Mouse (Mus musculus) heart, adult 2 months (tissue): ENCODE measurements at regions not wholly inside any gene's neighbourhood (a gene's known extent, or its start where the extent isn't known, plus 50 kb on each side); places are given as distances from the start of the nearest gene placed in this dataset.

Experiments
- DNase-seq, 2 experiments: peaks; one replicate each; pipeline ENCODE4 v3.0.0; 2021
- H3K27ac ChIP-seq: fragments of 200-600 bp; 2 replicates; pipeline ENCODE4 v1.8.1; 2022
- H3K27me3 ChIP-seq: fragments of 200-500 bp; 2 replicates; pipeline ENCODE4 v1.6.1; 2012; ENCODE audit warnings: mild to moderate bottlenecking, low read length, inconsistent platforms, mixed read lengths; ENCODE audit not compliant: control insufficient read depth, insufficient read depth
- H3K36me3 ChIP-seq: fragments of 200-500 bp; 2 replicates; pipeline ENCODE4 v1.6.1; 2012; ENCODE audit warnings: low read length, inconsistent platforms; ENCODE audit not compliant: control insufficient read depth, insufficient read depth
- H3K4me1 ChIP-seq: fragments of 200-500 bp; 2 replicates; pipeline ENCODE4 v1.6.1; 2011; ENCODE audit warnings: low read length; ENCODE audit not compliant: control insufficient read depth, insufficient read depth
- H3K4me3 ChIP-seq: fragments of 200-600 bp; 2 replicates; pipeline ENCODE4 v1.8.1; 2022
- H3K79me2 ChIP-seq: fragments of 200-500 bp; replicated peaks from 2 replicates; pipeline ENCODE4 v1.6.1; 2012; ENCODE audit warnings: mild to moderate bottlenecking, inconsistent platforms, low read length, moderate library complexity, mixed read lengths; ENCODE audit not compliant: control insufficient read depth, insufficient read depth
- H3K9ac ChIP-seq: fragments of 200-500 bp; 2 replicates; pipeline ENCODE4 v1.6.1; 2012; ENCODE audit warnings: low read depth, mild to moderate bottlenecking, control low read depth, inconsistent platforms, low read length, mixed read lengths
- CTCF ChIP-seq: fragments of 200-600 bp; IDR thresholded peaks from 2 replicates; pipeline ENCODE4 v1.8.1; 2022; ENCODE audit warnings: antibody characterized with exemption, mild to moderate bottlenecking, moderate library complexity
- EP300 ChIP-seq: fragments of 200-500 bp; IDR thresholded peaks from 2 replicates; pipeline ENCODE4 v1.6.1; 2011; ENCODE audit warnings: low read depth, low read length, control low read depth; ENCODE audit not compliant: insufficient read depth
- POLR2A ChIP-seq: fragments of 200-500 bp; IDR thresholded peaks from 2 replicates; pipeline ENCODE4 v1.6.1; 2011; ENCODE audit warnings: mild to moderate bottlenecking, low read depth, low read length, control low read depth; ENCODE audit not compliant: insufficient read depth
- WGBS: fragments of 180-500 bp; shearing (Covaris S2); methylation state at CpG from one replicate; pipeline ENCODE4 v1.1.7; 2018; 5-methylcytosine and 5-hydroxymethylcytosine counted together
- intact Hi-C: fragments of 180-260 bp; cut with DNase I; formaldehyde crosslinking; loops from one replicate; pipeline ENCODE4 v1.15.1; 2025

DNA sequence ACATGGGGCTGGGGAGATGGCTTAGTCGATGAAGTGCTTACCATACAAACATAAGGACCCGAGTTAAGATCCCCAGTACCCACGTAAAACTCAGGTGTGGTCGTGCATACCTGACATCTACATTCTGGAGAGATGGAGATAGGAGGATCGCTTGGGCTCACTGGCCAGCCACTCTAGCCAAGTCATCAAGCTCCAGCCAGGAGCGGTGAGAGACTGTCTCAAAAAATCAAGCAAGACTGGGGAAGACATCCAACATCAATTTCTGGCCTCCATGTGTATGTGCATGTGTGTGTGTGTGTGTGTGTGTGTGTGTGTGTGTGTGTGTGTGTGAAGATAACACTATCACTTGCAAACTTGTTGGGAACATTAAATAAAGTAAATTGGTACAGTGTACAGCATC, 104.6 kb upstream of the Ypel5 start:
- 80% methylated on average over 6 of the region's 6 CpGs for WGBS

GRCm38 (mm10) chr17:72731175-72731574, 105.1 kb upstream of the Ypel5 start:
- Histone ChIP-seq H3K4me3 (no peak overlapping the region), H3K27ac (no peak overlapping the region), H3K4me1 (no peaks in the 10 kb centered on the region), H3K79me2 (no peaks in the 10 kb centered on the region), H3K27me3 (no peaks in the 10 kb centered on the region), H3K36me3 (no peaks in the 10 kb centered on the region), H3K9ac (no peak overlapping the region)
- intact Hi-C loops = no loop called here
- TF ChIP-seq EP300 (no peak), CTCF (no peak), POLR2A (no peak)
- DNase-seq = no peak
- 64% methylated on average over 5 of the region's 5 CpGs for whole genome bisulfite sequencing

More for the DNA sequence above, 104.6 kb upstream of the Ypel5 start:
- Histone ChIP-seq H3K27me3 (no peaks in the 10 kb centered on the region), H3K9ac (no peak overlapping the region), H3K4me1 (no peaks in the 10 kb centered on the region), H3K4me3 (no peak overlapping the region), H3K36me3 (no peaks in the 10 kb centered on the region), H3K79me2 (no peaks in the 10 kb centered on the region), H3K27ac (no peak overlapping the region)
- TF ChIP-seq POLR2A (no peak), CTCF (no peak), EP300 (no peak)
- intact Hi-C loops = no loop called here
- no peak for DNase-seq

- H3K27ac ChIP-seq = no peak overlapping the region
- H3K79me2 ChIP-seq = no peaks in the 10 kb centered on the region
- no peaks in the 10 kb centered on the region for H3K4me1 ChIP-seq
- H3K9ac ChIP-seq = no peak overlapping the region
- DNase-seq = no peak
- no peak for TF ChIP-seq CTCF
- no peak for TF ChIP-seq EP300
- no peak for TF ChIP-seq POLR2A
- H3K4me3 ChIP-seq = no peak overlapping the region
- H3K27me3 ChIP-seq = no peaks in the 10 kb centered on the region
- intact Hi-C loops = no loop called here
- H3K36me3 ChIP-seq = no peaks in the 10 kb centered on the region
- 56% methylated on average over 7 of the region's 7 CpGs for WGBS
Observed at GRCm38 (mm10) chr17:72720753-72721152, 115.5 kb upstream of the Ypel5 start.

DNA sequence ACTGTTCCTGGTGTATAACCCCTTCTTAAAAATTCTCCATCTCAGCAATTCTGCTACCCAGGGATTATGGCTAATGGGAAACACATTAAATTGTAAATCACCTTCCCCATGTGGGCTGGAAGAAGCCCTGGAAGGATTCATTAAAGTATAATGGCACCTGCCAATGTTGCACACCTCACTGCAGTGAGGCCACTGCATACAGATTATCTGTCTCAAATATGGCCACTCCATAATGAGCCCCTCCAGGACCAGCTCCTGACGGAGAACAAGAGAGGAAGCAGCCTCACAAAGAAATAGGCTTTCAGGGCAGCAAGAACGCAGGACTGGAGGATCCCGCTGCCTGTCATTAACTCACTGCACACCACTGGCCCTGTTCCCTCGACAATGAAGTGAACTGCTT, 115.2 kb upstream of the Alk start:
- no peak for TF ChIP-seq EP300
- no peak for TF ChIP-seq POLR2A
- no peak for TF ChIP-seq CTCF
- no peak overlapping the region for H3K4me3 ChIP-seq
- intact Hi-C loops = no loop called here
- H3K27ac ChIP-seq = no peak overlapping the region
- no peaks in the 10 kb centered on the region for H3K79me2 ChIP-seq
- no peak overlapping the region for H3K9ac ChIP-seq
- no peaks in the 10 kb centered on the region for H3K4me1 ChIP-seq
- no peak for DNase-seq
- H3K27me3 ChIP-seq = no peaks in the 10 kb centered on the region
- WGBS = 64% methylated on average over 4 of the region's 4 CpGs
- H3K36me3 ChIP-seq = no peaks in the 10 kb centered on the region

DNA sequence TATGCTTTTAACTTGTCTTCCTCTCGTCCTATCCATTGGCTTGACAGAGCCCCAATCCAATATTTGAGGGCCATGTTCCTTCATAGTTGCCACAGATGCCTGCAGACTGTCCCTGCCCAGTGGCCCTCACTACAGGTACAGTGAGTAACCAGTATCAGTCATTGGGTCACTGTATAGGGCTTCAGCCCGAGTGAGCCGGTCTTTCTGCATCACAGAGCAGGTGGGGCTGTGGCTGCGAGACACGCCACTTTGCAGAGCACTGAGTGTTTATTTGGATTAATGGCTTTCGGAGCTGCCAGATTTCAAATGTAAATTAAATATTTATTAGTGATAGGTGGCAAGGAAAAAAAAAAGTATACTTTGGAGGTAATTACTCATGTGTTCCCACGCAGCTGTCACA, 87.2 kb upstream of the Alk start:
- Histone ChIP-seq H3K79me2 (no peaks in the 10 kb centered on the region), H3K27me3 (no peaks in the 10 kb centered on the region), H3K4me3 (no peak overlapping the region), H3K9ac (no peak overlapping the region), H3K36me3 (no peaks in the 10 kb centered on the region), H3K27ac (no peak overlapping the region), H3K4me1 (no peaks in the 10 kb centered on the region)
- 83% methylated on average over 7 of the region's 7 CpGs for WGBS
- intact Hi-C loops = no loop called here
- TF ChIP-seq POLR2A (no peak), CTCF (no peak), EP300 (no peak)
- no peak for DNase-seq

DNA sequence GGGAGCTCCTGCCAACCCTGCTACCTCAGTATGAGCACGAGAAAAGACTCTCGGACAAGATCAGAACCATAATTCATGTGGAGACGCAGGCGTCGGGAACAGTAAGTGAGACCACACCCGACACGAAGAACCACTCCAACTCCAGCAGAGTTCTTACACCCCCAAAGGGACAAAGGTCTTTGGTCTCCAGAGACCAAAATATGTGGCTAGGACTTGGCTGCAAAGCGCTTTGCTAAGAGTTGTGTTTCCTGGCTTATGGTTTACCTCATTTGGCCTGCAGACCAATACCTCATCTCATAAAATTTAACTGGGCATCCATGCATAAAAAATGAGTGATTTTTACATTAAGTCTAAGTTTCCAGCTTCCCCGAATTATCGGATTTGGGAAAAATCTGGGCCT, 85.2 kb upstream of the Alk start:
- no peak for DNase-seq
- H3K27me3 ChIP-seq = no peaks in the 10 kb centered on the region
- H3K4me3 ChIP-seq = no peak overlapping the region
- no peaks in the 10 kb centered on the region for H3K4me1 ChIP-seq
- H3K9ac ChIP-seq = no peak overlapping the region
- TF ChIP-seq CTCF = no peak
- no peak for TF ChIP-seq EP300
- TF ChIP-seq POLR2A = no peak
- H3K27ac ChIP-seq = no peak overlapping the region
- 89% methylated on average over 10 of the region's 10 CpGs for WGBS
- H3K79me2 ChIP-seq = no peaks in the 10 kb centered on the region
- intact Hi-C loops = no loop called here
- H3K36me3 ChIP-seq = no peaks in the 10 kb centered on the region

GRCm38 (mm10) chr17:72688800-72689199, 84.4 kb upstream of the Alk start:
- Histone ChIP-seq H3K36me3 (no peaks in the 10 kb centered on the region), H3K4me1 (no peaks in the 10 kb centered on the region), H3K27ac (no peak overlapping the region), H3K79me2 (no peaks in the 10 kb centered on the region), H3K27me3 (no peaks in the 10 kb centered on the region), H3K9ac (no peak overlapping the region), H3K4me3 (no peak overlapping the region)
- WGBS = 84% methylated on average over 8 of the region's 8 CpGs
- TF ChIP-seq EP300 (no peak), POLR2A (no peak), CTCF (no peak)
- no peak for DNase-seq
- intact Hi-C loops = no loop called here
